Mouse (Mus musculus): Measurements from ENCODE around the gene Vmn1r107.
"Not testable (repeated sequence)": the region's sequence is repeated elsewhere in the genome, so short reads cannot be mapped to it uniquely, and the experiment has no call there.

Gene Vmn1r107

DNA sequence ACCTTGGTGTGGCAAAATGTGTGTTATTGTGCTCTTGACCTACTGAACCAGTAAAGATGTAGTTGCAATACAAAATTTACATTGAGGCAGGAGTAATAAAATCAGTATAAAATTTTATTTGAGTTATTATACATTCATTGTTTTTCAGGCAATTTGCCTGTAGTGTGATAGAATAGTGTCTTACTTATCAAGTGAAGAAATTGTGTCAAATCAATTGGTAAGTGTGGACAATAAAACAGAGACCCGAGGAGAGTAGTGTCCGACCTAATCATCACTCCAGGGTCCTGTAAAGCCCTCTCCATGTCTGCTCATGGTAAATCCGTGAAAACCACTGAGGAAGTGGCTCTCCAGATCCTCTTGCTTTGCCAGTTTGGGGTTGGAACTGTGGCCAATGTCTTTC is at the start of gene Vmn1r107:
TSS of gene Vmn1r107 (plus strand) at position 301 of the 400 bp plus-strand sequence.
- not testable (repeated sequence) for DNase-seq (ENCODE audit: low spot score in 2 of 2)

DNA sequence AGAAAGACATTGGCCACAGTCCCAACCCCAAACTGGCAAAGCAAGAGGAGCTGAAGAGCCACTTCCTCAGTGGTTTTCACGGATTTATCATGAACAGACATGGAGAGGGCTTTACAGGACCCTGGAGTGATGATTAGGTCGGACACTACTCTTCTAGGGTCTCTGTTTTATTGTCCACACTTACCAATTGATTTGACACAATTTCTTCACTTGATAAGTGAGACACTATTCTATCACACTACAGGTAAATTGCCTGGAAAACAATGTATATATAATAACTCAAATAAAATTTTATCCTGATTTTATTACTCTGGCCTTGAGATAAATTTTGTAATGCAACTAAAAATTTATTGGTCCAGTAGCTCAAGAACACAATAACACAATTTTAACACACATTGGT is 34.4 kb downstream of the Vmn1r107 start, which contains the start of gene Vmn1r111:
TSS of gene Vmn1r111 (minus strand) at position 101 of the 400 bp plus-strand sequence.
- DNase-seq (ENCODE audit: low spot score in 2 of 2): not testable (repeated sequence)

Data from cerebellum, postnatal 4 days (tissue).